Mouse (Mus musculus): Measurements from ENCODE around the gene Smad5. TPM values are rescaled to one million over a fixed set of nuclear protein-coding genes. Genes with fewer than 3 reads are reported as not detected.

Gene Smad5
- polyA plus RNA-seq, 1 experiment from 2014 or later, result 17.1 TPM

Other genes with a start within 250 kb of the Smad5 start
- gene Il9, start 220.8 kb upstream of the Smad5 start, polyA plus RNA-seq (2015; fragmentation: Nextera tagmentation; extraction: Ambion mirVana), result not detected in 2 replicates
- gene Fbxl21, start 180.5 kb upstream of the Smad5 start, polyA plus RNA-seq (2015; fragmentation: Nextera tagmentation; extraction: Ambion mirVana), result 3.2 and 3.3 TPM in 2 replicates
- not detected in 2 replicates for gene Lect2, start 154.5 kb upstream of the Smad5 start, polyA plus RNA-seq (2015; fragmentation: Nextera tagmentation; extraction: Ambion mirVana)
- gene Tgfbi, start 93.5 kb upstream of the Smad5 start, polyA plus RNA-seq (2015; fragmentation: Nextera tagmentation; extraction: Ambion mirVana), result 2.9 and 4.1 TPM in 2 replicates
- 3.0 and 4.5 TPM in 2 replicates for gene Gm45623, start 50.8 kb downstream of the Smad5 start, polyA plus RNA-seq (2015; fragmentation: Nextera tagmentation; extraction: Ambion mirVana)
- 6.6 and 6.7 TPM in 2 replicates for gene Trpc7, start 193.0 kb downstream of the Smad5 start, polyA plus RNA-seq (2015; fragmentation: Nextera tagmentation; extraction: Ambion mirVana)